Mouse (Mus musculus) limb, embryonic 10.5 days (tissue): ENCODE data around the gene Apba3. TPM values are rescaled to one million over a fixed set of nuclear protein-coding genes. Genes with fewer than 3 reads are reported as not detected.
A peak's percentile ranks its signal among the peaks of the same experiment; 100 is the strongest.

Source experiments
- DNase-seq: peaks from one replicate; pipeline ENCODE4 v3.0.0-alpha.2; 2017; ENCODE audit warnings: low spot score
- H3K27ac ChIP-seq: fragments of 300-500 bp; sonication (generic); 2 replicates; pipeline ENCODE4 v1.5.1; 2016; ENCODE audit warnings: mild to moderate bottlenecking
- H3K27me3 ChIP-seq: fragments of 300-500 bp; sonication (generic); 2 replicates; pipeline ENCODE4 v1.6.1; 2016; ENCODE audit warnings: low read depth, mild to moderate bottlenecking; ENCODE audit not compliant: poor library complexity, severe bottlenecking
- H3K36me3 ChIP-seq: fragments of 300-500 bp; sonication (generic); 2 replicates; pipeline ENCODE4 v1.6.1; 2016; ENCODE audit warnings: mild to moderate bottlenecking, moderate library complexity
- H3K4me1 ChIP-seq: fragments of 300-500 bp; sonication (generic); 2 replicates; pipeline ENCODE4 v1.6.1; 2016
- H3K4me3 ChIP-seq: fragments of 300-500 bp; sonication (generic); 2 replicates; pipeline ENCODE4 v1.5.1; 2016; ENCODE audit warnings: mild to moderate bottlenecking, moderate library complexity
- H3K9me3 ChIP-seq: fragments of 300-500 bp; sonication (generic); replicated peaks from 2 replicates; pipeline ENCODE4 v1.6.1; 2016; ENCODE audit warnings: mild to moderate bottlenecking
- WGBS: fragments of 180-500 bp; shearing (Covaris S2); methylation state at CpG from one replicate; pipeline ENCODE4 v1.1.7; 2016; 5-methylcytosine and 5-hydroxymethylcytosine counted together
- polyA plus RNA-seq: library from polyadenylated mRNA; unstranded; fragments of >200 nt; fragmentation: Nextera tagmentation; extraction: Ambion mirVana; gene quantifications from 2 replicates; pipeline ENCODE4 v1.2.1, GENCODE M21; 2016

Gene Apba3
- polyA plus RNA-seq, 1 experiment from 2014 or later, result 56.5 TPM

DNA sequence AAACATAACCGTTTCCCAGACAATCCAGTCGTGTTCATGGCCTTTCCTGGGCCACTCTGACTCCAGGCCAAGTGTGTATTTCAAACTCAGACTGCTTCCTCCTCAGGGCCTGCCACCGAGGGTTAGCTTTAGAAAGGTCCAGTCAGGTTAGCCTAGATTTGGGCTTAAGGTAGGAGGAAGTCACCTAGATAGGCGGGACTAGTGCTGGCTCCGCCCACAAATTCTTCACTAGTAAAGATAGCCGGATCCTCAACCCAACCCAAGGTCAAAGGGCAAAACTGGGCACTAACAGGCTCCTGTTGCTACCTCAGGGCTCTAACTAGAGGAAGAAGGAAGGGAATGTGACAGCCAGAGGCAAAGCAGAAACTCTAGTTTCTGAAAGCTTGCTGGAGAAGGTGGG, 19.8 kb downstream of the Apba3 start:
- peaks cover 26% of the 10 kb centered on the region for H3K4me1 ChIP-seq
- peaks cover 92% of the 10 kb centered on the region for H3K27me3 ChIP-seq
- H3K9me3 ChIP-seq, result no peaks in the 10 kb centered on the region
- no peak for DNase-seq
- 28% methylated on average over 6 of the region's 6 CpGs for WGBS
- no peak overlapping the region for H3K4me3 ChIP-seq
- no peak overlapping the region for H3K27ac ChIP-seq
- no peaks in the 10 kb centered on the region for H3K36me3 ChIP-seq

- peaks cover 91% of the 10 kb centered on the region for H3K27me3 ChIP-seq
- peak; percentile 71 for DNase-seq
- H3K27ac ChIP-seq, result no peak overlapping the region
- WGBS, result 52% methylated on average over 8 of the region's 8 CpGs
- H3K4me3 ChIP-seq, result no peak overlapping the region
- peaks cover 26% of the 10 kb centered on the region for H3K4me1 ChIP-seq
- no peaks in the 10 kb centered on the region for H3K36me3 ChIP-seq
- no peaks in the 10 kb centered on the region for H3K9me3 ChIP-seq
Observed at GRCm38 (mm10) chr10:81287513-81288157, 20.9 kb downstream of the Apba3 start.

- 30% methylated on average over 6 of the region's 6 CpGs for WGBS
- no peak overlapping the region for H3K4me3 ChIP-seq
- no peak for DNase-seq
- H3K9me3 ChIP-seq, result no peaks in the 10 kb centered on the region
- H3K4me1 ChIP-seq, result peaks cover 29% of the 10 kb centered on the region
- no peak overlapping the region for H3K27ac ChIP-seq
- peaks cover 81% of the 10 kb centered on the region for H3K27me3 ChIP-seq
- no peaks in the 10 kb centered on the region for H3K36me3 ChIP-seq
Observed at GRCm38 (mm10) chr10:81288601-81289000, 21.8 kb downstream of the Apba3 start.

- peaks cover 75% of the 10 kb centered on the region for H3K27me3 ChIP-seq
- H3K4me1 ChIP-seq, result peaks cover 33% of the 10 kb centered on the region
- no peaks in the 10 kb centered on the region for H3K36me3 ChIP-seq
- 4% methylated on average over 7 of the region's 7 CpGs for whole genome bisulfite sequencing
- no peak overlapping the region for H3K4me3 ChIP-seq
- H3K27ac ChIP-seq, result no peak overlapping the region
- peak; percentile 83 for DNase-seq
- H3K9me3 ChIP-seq, result no peaks in the 10 kb centered on the region
Observed at GRCm38 (mm10) chr10:81289278-81289677, 22.5 kb downstream of the Apba3 start.

- peaks cover 69% of the 10 kb centered on the region for H3K27me3 ChIP-seq
- no peaks in the 10 kb centered on the region for H3K36me3 ChIP-seq
- H3K9me3 ChIP-seq, result no peaks in the 10 kb centered on the region
- no peak overlapping the region for H3K4me3 ChIP-seq
- 61% methylated on average over 14 of the region's 14 CpGs for WGBS
- no peak overlapping the region for H3K27ac ChIP-seq
- H3K4me1 ChIP-seq, result peaks cover 35% of the 10 kb centered on the region
- no peak for DNase-seq
Observed at GRCm38 (mm10) chr10:81289811-81290210, 23.1 kb downstream of the Apba3 start.

DNA sequence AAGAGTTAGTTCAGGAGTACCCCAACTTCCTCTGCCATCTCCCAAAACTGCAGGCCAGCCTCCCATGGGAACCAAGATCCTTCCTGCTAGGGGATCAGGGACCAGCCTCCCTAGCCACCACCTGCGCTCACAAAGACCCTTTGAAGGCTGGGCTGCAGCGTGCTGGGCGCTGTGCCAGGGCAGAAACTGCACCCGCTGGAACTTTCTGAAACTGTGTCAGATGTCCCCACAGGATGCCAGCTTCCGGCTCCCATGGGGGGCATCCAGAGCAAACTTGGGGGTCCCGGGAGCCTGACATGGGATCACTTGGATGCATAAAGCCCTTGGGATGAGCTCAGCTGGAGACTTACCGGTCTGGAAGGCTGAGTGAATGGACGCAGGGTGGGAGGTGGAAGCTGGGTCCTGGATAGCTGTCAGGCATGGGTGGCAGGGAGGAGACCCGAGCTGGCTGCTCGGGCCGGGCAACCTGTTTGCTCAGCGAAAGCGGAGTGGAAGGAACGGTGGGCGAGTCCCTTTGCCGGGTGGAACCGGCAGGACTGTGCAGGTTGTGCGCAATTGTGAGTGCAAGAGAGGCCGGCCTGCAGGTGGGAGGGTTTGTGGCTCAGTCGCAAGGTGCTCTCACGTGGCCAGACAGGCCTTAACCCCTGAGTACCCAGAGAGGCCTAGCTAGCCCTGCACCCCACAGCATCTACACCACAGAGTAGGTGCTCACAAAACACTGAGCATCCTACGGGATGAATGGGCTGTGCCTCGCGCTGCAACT, 24.1 kb downstream of the Apba3 start:
- 13% methylated on average over 24 of the region's 24 CpGs for WGBS
- DNase-seq, result no peak
- H3K27me3 ChIP-seq, result peaks cover 59% of the 10 kb centered on the region

DNA sequence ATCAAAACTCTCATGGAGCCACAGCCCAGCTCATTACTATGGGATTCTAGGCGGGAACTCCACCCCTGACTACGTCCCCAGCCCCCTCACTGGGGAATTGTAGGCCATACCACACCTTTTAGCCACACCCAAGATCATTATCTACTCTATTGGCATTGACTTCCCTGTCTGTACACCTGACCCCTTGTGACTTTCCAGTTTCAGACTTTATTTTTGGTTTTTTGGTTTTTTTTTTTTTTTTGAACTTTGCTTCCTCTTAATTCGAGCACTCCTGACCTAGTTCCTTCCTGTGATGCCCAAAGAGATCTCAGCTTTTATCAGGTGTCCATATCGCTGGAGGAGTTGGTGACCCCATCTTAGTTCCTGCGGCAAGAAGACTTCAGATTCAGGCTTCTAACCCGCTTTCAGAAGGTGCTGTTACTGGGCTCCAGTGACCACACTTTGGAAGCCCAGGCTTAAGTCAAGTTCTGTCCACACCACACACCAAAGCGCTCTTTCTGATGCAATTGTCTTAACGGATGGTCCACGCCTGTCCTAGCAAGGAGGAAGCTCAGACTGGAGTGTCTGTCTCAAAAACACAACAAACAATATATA, 24.8 kb downstream of the Apba3 start, which contains the start of gene Tjp3:
Gene Tjp3 (minus strand): TSS at position 71 of the 594 bp plus-strand sequence.
- H3K4me3 ChIP-seq, result peak within 1 kb of the TSS; percentile 83
- no peak within 1 kb of the TSS for H3K27ac ChIP-seq
- DNase-seq, result no peak
- peaks cover 52% of the 10 kb centered on the region for H3K27me3 ChIP-seq
- WGBS, result 76% methylated on average over 9 of the region's 9 CpGs
- peaks cover 28% of the 10 kb centered on the region for H3K4me1 ChIP-seq
- peaks cover 18% of the 10 kb centered on the region for H3K36me3 ChIP-seq
- no peaks in the 10 kb centered on the region for H3K9me3 ChIP-seq

More for the DNA sequence above, 24.1 kb downstream of the Apba3 start:
- Histone ChIP-seq H3K27ac (no peak overlapping the region), H3K36me3 (peaks cover 11% of the 10 kb centered on the region), H3K4me3 (no peak overlapping the region), H3K4me1 (peaks cover 34% of the 10 kb centered on the region), H3K9me3 (no peaks in the 10 kb centered on the region)

GRCm38 (mm10) chr10:81292554-81293333, 26.0 kb downstream of the Apba3 start, which contains the start of gene Pip5k1c:
TSS of gene Pip5k1c (plus strand) at chr10:81292963.
- Histone ChIP-seq H3K27me3 (peaks cover 41% of the 10 kb centered on the region), H3K4me1 (peaks cover 33% of the 10 kb centered on the region), H3K9me3 (no peaks in the 10 kb centered on the region), H3K4me3 (peak within 1 kb of the TSS; percentile 83), H3K27ac (peak within 1 kb of the TSS; percentile 96), H3K36me3 (peaks cover 21% of the 10 kb centered on the region)
- DNase-seq, result peak; percentile 98
- under 1% methylated on average over 76 of the region's 80 CpGs for WGBS

DNA sequence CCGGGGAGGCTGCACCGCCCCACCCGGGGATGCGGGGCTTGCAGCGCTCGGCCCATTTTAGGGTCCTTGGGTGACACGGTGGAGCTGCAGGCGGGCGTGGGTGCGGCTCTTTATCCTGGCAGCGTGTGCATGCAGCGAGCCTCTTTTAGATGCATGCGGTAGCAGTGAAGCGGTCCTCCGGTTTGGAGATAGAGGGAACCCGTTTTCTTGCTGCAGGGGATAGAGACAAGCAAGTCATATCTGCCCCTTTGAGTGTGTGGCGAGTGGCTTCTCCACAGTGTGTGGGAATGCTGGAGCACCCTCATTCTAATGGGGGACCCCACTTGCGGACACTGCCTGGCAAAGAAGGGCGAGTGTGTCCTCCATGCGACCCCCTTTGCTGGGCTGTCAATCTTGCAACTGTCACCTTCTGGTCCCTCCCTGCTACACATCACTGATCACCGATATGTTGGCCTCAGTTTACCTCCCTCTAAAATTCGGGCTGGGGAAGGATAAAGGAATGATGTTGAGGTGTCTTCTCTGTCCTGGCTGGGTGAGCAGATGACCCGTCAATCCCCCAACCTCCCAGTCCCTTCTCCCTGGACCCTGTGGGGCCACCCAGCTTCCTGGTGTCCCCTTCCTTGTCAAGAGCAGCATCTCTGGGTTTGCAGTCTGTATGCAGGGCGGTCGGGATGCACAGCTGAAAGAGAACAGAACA, 26.7 kb downstream of the Apba3 start:
- Histone ChIP-seq H3K4me3 (peak overlapping the region; percentile 83), H3K27me3 (peaks cover 35% of the 10 kb centered on the region), H3K9me3 (no peaks in the 10 kb centered on the region), H3K36me3 (peaks cover 27% of the 10 kb centered on the region), H3K4me1 (peaks cover 39% of the 10 kb centered on the region), H3K27ac (peak overlapping the region; percentile 96)
- DNase-seq, result no peak
- WGBS, result 5% methylated on average over 25 of the region's 25 CpGs

DNA sequence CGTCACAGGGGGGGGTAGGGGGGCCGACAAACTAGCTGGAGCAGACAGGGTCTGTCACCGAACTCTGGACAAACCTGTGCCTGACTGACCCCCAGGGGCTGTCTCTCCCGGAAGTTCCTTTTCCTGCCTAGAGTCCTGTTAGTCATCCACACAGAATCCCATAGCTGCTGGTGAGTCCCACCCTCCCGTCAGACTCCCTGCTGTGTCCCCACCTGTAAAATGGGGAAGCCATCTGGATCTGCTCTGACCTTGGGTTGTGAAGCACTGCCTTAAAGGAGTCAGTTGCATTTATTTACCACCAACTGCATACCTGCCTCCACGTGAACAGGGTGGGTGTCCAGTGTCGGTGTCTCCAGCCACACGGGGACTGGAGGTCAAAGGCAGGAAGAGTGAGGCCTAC, 27.7 kb downstream of the Apba3 start:
- Histone ChIP-seq H3K27me3 (peaks cover 30% of the 10 kb centered on the region), H3K4me1 (peaks cover 48% of the 10 kb centered on the region), H3K4me3 (peak overlapping the region; percentile 83), H3K27ac (peak overlapping the region; percentile 96; the same call in 1 of the 2 replicates), H3K9me3 (no peaks in the 10 kb centered on the region), H3K36me3 (peaks cover 31% of the 10 kb centered on the region)
- no peak for DNase-seq
- WGBS, result 58% methylated on average over 8 of the region's 8 CpGs

DNA sequence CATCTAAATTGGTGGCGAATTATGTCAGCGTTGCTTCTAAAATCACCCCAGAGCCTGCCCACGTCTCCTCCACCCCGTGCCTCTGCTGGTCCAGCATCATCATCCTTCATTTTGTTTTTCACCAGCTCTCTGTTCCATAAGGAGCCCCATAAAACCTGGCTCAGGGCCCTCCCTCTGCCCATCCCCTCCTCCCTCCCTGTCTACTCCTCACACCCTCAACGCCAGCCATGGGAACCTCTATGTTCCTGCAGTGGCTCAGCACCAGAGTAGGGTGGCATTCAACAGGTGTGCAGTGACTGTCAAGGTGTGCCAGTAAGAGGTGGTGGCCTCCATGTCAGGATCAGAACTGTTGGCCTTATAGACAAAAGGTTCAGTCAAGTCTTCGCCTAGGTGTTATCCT, 28.4 kb downstream of the Apba3 start:
- WGBS, result 94% methylated on average over 6 of the region's 6 CpGs
- Histone ChIP-seq H3K27me3 (peaks cover 23% of the 10 kb centered on the region), H3K4me3 (no peak overlapping the region)

GRCm38 (mm10) chr10:81297246-81297645, 30.5 kb downstream of the Apba3 start:
- 80% methylated on average over 6 of the region's 6 CpGs for WGBS
- H3K27ac ChIP-seq, result peak overlapping the region; percentile 19; the same call in 1 of the 2 replicates

More for the DNA sequence above, 28.4 kb downstream of the Apba3 start:
- Histone ChIP-seq H3K27ac (no peak overlapping the region), H3K36me3 (peaks cover 31% of the 10 kb centered on the region), H3K4me1 (peaks cover 56% of the 10 kb centered on the region), H3K9me3 (no peaks in the 10 kb centered on the region)
- DNase-seq, result no peak

More at GRCm38 (mm10) chr10:81297246-81297645, 30.5 kb downstream of the Apba3 start:
- Histone ChIP-seq H3K9me3 (no peaks in the 10 kb centered on the region), H3K36me3 (peaks cover 40% of the 10 kb centered on the region), H3K4me3 (peak overlapping the region; percentile 2; the same call in 1 of the 2 replicates), H3K27me3 (peaks cover 2% of the 10 kb centered on the region), H3K4me1 (peaks cover 66% of the 10 kb centered on the region)
- no peak for DNase-seq
